Mouse (Mus musculus) embryonic facial prominence, embryonic 11.5 days (tissue): Measurements from ENCODE around the gene Elavl2. TPM values are rescaled to one million over a fixed set of nuclear protein-coding genes. Genes with fewer than 3 reads are reported as not detected.

Source experiments
- ATAC-seq: fragments of 200-750 bp; cut with Nextera tagmentation; replicated peaks from 2 replicates; pipeline ENCODE4 v1.8.0; 2017; ENCODE audit warnings: low read depth; ENCODE audit not compliant: insufficient number of reproducible peaks, low FRiP score, low TSS enrichment
- DNase-seq: peaks from one replicate; pipeline ENCODE4 v3.0.0-alpha.2; 2015; ENCODE audit warnings: low spot score
- H3K27ac ChIP-seq: fragments of 300-500 bp; sonication (generic); replicated peaks from 2 replicates; pipeline ENCODE4 v1.5.1; 2014; ENCODE audit warnings: mild to moderate bottlenecking, low read depth, low read length, control low read depth
- H3K27me3 ChIP-seq: fragments of 300-500 bp; sonication (generic); 2 replicates; pipeline ENCODE4 v1.6.1; 2014; ENCODE audit warnings: mild to moderate bottlenecking, low read length, moderate library complexity, mixed read lengths; ENCODE audit not compliant: control insufficient read depth, insufficient read depth
- H3K36me3 ChIP-seq: fragments of 300-500 bp; sonication (generic); replicated peaks from 2 replicates; pipeline ENCODE4 v1.6.1; 2014; ENCODE audit warnings: low read depth, mild to moderate bottlenecking, low read length, moderate library complexity, mixed read lengths; ENCODE audit not compliant: control insufficient read depth, insufficient read depth
- H3K4me1 ChIP-seq: fragments of 300-500 bp; sonication (generic); 2 replicates; pipeline ENCODE4 v1.6.1; 2014; ENCODE audit warnings: low read length, mixed read lengths; ENCODE audit not compliant: control insufficient read depth, insufficient read depth
- H3K4me2 ChIP-seq: fragments of 300-500 bp; sonication (generic); 2 replicates; pipeline ENCODE4 v1.6.1; 2014; ENCODE audit warnings: low read depth, mild to moderate bottlenecking, control low read depth, low read length, moderate library complexity
- H3K4me3 ChIP-seq: fragments of 300-500 bp; sonication (generic); 2 replicates; pipeline ENCODE4 v1.5.1; 2014; ENCODE audit warnings: low read depth, low read length, control low read depth
- H3K9ac ChIP-seq: fragments of 300-500 bp; sonication (generic); replicated peaks from 2 replicates; pipeline ENCODE4 v1.6.1; 2014; ENCODE audit warnings: mild to moderate bottlenecking, control low read depth, low read length
- H3K9me3 ChIP-seq: fragments of 300-500 bp; sonication (generic); replicated peaks from 2 replicates; pipeline ENCODE4 v1.6.1; 2016; ENCODE audit warnings: mild to moderate bottlenecking, low read length, inconsistent platforms, mixed read lengths; ENCODE audit not compliant: control insufficient read depth
- WGBS: fragments of 180-500 bp; shearing (Covaris S2); extraction: QIAGEN DNeasy Blood & Tissue Kit; methylation state at CpG from one replicate; pipeline ENCODE4 v1.1.7; 2014; 5-methylcytosine and 5-hydroxymethylcytosine counted together
- polyA plus RNA-seq: library from polyadenylated mRNA; unstranded; fragments of >200 nt; fragmentation: Nextera tagmentation; extraction: Ambion mirVana; gene quantifications from 2 replicates; pipeline ENCODE4 v1.2.1, GENCODE M21; 2014

Gene Elavl2
- polyA plus RNA-seq, 1 experiment from 2014 or later: 25.9 TPM

DNA sequence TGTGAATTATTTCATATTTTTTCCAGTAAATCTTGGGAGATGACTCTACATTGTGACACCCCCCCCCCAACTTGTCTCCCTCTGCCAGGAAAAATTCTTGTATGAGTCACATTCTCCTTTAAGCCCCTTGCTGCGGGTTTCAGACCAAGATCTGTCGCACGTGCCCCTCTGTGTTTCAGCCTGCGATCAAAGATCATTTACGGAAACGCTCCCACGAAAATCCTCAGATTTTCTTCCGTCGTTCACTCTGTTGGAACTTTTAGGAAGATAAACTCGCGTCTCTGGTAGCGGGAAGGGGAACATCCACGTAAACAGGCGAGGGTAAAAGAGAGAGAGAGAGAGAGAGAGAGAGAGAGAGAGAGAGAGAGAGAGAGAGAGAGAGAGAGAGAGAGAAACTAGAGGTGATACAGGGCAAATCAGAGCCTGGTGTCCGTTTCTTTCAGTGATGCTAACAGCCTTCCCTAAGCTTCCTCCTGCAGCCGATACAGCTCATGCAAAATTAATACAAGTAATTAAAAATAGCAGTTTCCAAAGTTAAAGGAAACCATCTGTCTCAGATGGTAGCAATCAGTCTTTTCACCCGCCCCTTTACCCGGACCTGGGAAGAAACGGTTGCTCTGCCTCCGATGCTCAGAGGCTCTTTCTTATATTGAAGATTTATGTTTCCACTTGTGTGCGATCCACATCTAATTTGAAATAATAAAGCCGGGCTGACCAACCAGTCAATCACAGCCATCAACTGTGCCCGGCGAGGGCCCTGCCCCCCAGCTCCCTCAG, 20.1 kb downstream of the Elavl2 start:
- no peak overlapping the region for H3K27ac ChIP-seq
- WGBS: 4% methylated on average over 24 of the region's 24 CpGs
- peak overlapping the region; percentile 19 for H3K4me2 ChIP-seq
- ATAC-seq (no peak), DNase-seq (no peak)
- H3K9ac ChIP-seq: no peak overlapping the region
- no peaks in the 10 kb centered on the region for H3K4me1 ChIP-seq
- no peak overlapping the region for H3K4me3 ChIP-seq
- H3K27me3 ChIP-seq: peaks cover 2% of the 10 kb centered on the region
- no peaks in the 10 kb centered on the region for H3K9me3 ChIP-seq
- no peaks in the 10 kb centered on the region for H3K36me3 ChIP-seq

DNA sequence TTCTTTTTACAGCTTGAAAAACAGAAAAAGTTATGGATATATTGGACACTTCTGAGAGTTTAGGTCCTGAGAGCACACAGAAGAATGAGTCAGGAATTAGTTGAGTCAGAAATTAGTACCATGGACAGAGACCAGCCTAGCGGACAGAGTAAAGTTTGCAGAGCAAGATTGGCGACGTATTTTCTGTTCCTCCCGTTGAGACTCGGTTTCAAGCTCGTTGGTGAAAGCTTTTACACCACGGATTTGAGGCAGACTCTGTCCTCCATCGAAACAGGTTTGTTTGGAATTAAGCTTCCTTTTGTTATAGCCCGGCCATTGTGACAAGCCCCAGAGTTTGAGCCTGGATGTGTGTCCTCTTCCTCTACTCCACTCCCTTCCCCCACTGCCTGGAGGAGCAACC, 21.0 kb downstream of the Elavl2 start:
- Histone ChIP-seq H3K27me3 (peaks cover 4% of the 10 kb centered on the region), H3K27ac (no peak overlapping the region), H3K9ac (no peak overlapping the region), H3K9me3 (no peaks in the 10 kb centered on the region), H3K4me1 (no peaks in the 10 kb centered on the region), H3K4me2 (no peak overlapping the region), H3K36me3 (no peaks in the 10 kb centered on the region), H3K4me3 (no peak overlapping the region)
- DNase-seq (peak; percentile 81), ATAC-seq (no peak)
- WGBS: 2% methylated on average over 9 of the region's 9 CpGs

DNA sequence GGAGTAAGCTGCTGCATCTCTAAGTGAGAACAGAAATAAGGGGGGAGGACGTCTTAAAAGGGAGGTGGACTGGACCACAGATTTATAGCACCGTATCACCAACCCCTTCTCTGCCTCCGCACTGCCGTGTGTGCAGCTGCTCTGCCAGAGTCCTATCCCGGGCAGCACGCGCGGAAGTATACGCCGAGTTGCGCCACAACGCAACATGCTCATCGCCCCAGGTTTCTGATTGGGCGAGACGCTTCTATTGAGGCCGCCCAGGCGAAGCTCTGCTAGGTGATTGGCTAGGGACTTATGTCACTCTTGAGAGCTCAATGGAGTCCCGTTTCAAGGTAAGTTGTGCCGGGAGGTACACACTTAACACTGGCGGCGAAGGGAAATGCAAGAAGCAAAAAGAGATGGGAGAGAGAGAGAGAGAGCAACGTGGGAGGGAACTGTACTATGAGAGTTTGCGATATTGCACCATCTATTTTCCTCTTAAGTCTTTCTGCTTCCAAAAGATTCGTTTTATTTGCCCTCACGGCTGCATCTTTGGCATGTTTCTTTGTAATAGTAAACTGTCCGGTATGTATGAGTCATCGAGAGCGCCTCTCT, 24.2 kb downstream of the Elavl2 start:
- under 1% methylated on average over 28 of the region's 28 CpGs for WGBS
- ATAC-seq (peak; percentile 98), DNase-seq (peak; percentile 99)
- Histone ChIP-seq H3K27me3 (peaks cover 29% of the 10 kb centered on the region), H3K27ac (no peak overlapping the region), H3K36me3 (no peaks in the 10 kb centered on the region), H3K4me3 (peak overlapping the region; percentile 37), H3K4me1 (no peaks in the 10 kb centered on the region), H3K4me2 (peak overlapping the region; percentile 65), H3K9me3 (no peaks in the 10 kb centered on the region), H3K9ac (0 out of 2 replicates have a peak overlapping the region, but pooled peaks have one; percentile 46)

DNA sequence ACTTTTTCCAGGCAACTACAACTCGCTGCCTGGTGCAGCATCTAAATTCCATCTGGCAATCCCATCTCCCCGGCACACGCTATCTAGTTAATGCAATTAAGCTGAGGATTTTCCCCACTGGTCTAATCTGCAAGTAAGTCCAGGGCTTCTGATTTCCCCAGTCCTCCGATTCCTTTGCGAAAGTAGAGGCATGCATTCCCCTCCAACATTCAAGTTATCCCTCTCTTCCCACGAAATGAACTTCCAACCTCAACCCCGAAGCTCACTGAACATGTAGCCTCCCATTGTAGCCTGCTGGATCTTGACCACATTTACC, 25.3 kb downstream of the Elavl2 start:
- Histone ChIP-seq H3K4me2 (peak overlapping the region; percentile 65), H3K4me1 (no peaks in the 10 kb centered on the region), H3K27ac (no peak overlapping the region), H3K4me3 (peak overlapping the region; percentile 37), H3K9ac (no peak overlapping the region; the same call in 1 of the 2 replicates), H3K9me3 (no peaks in the 10 kb centered on the region), H3K36me3 (no peaks in the 10 kb centered on the region), H3K27me3 (peaks cover 37% of the 10 kb centered on the region)
- ATAC-seq: no peak
- WGBS: 0% methylated on average over 7 of the region's 7 CpGs
- peak; percentile 23 for DNase-seq

- DNase-seq: peak; percentile 73
- Histone ChIP-seq H3K4me2 (peak overlapping the region; percentile 65), H3K27ac (no peak overlapping the region), H3K4me3 (peak overlapping the region; percentile 37), H3K9ac (peak overlapping the region; percentile 43), H3K27me3 (peaks cover 37% of the 10 kb centered on the region), H3K36me3 (no peaks in the 10 kb centered on the region), H3K9me3 (no peaks in the 10 kb centered on the region), H3K4me1 (no peaks in the 10 kb centered on the region)
- no peak for ATAC-seq
- 0% methylated on average over 46 of the region's 46 CpGs for WGBS
These were observed 25.8 kb downstream of the Elavl2 start for GRCm38 (mm10) chr4:91374571-91375371.

GRCm38 (mm10) chr4:91372844-91373243, 27.7 kb downstream of the Elavl2 start:
- Histone ChIP-seq H3K9me3 (no peaks in the 10 kb centered on the region), H3K9ac (no peak overlapping the region), H3K4me3 (no peak overlapping the region), H3K36me3 (no peaks in the 10 kb centered on the region), H3K27ac (no peak overlapping the region), H3K4me2 (no peak overlapping the region), H3K27me3 (peaks cover 37% of the 10 kb centered on the region), H3K4me1 (no peaks in the 10 kb centered on the region)
- 1% methylated on average over 13 of the region's 13 CpGs for WGBS
- ATAC-seq (no peak), DNase-seq (no peak)

DNA sequence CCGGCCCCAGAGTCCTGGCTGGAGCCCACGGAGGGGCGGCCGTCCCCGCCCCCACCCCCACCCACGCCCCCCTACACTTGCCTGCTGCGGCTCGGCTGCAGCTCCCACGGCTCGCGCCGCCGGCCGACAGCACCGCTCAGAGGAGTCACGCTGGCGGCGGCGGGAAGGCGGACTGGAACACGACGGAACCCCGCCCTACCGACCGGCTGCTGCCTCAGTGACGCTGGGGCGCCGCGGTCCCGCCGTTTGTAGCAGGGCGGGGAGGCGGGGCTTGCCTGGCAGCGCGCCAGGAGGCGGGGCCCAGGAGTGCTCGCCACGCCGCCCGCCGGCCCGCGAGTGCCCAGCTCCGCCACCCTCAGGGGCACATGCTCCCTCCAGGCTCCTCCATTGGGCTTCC, 28.8 kb downstream of the Elavl2 start:
- H3K36me3 ChIP-seq: no peaks in the 10 kb centered on the region
- peak; percentile 78 for DNase-seq
- H3K4me3 ChIP-seq: peak overlapping the region; percentile 64
- peak overlapping the region; percentile 100 for H3K4me2 ChIP-seq
- peak overlapping the region; percentile 56 for H3K9ac ChIP-seq
- H3K9me3 ChIP-seq: no peaks in the 10 kb centered on the region
- H3K27me3 ChIP-seq: peaks cover 37% of the 10 kb centered on the region
- H3K4me1 ChIP-seq: no peaks in the 10 kb centered on the region
- under 1% methylated on average over 28 of the region's 44 CpGs for WGBS
- ATAC-seq: peak; percentile 53
- no peak overlapping the region for H3K27ac ChIP-seq
